Mouse (Mus musculus): ENCODE results near the gene Prr13. TPM values are rescaled to one million over a fixed set of nuclear protein-coding genes. Genes with fewer than 3 reads are reported as not detected.
A peak's percentile ranks its signal among the peaks of the same experiment; 100 is the strongest.

Prr13 gene
- total RNA-seq, 2 experiments from 2014 or later: 53.4 to 97.2 TPM

GRCm38 (mm10) chr15:102459847-102460246, 1.0 kb downstream of the Prr13 start:
- peak; percentile 18; the same call in 1 of the 2 replicates for ATAC-seq (replicated peaks; ENCODE audit: poor library complexity, severe bottlenecking)

DNA sequence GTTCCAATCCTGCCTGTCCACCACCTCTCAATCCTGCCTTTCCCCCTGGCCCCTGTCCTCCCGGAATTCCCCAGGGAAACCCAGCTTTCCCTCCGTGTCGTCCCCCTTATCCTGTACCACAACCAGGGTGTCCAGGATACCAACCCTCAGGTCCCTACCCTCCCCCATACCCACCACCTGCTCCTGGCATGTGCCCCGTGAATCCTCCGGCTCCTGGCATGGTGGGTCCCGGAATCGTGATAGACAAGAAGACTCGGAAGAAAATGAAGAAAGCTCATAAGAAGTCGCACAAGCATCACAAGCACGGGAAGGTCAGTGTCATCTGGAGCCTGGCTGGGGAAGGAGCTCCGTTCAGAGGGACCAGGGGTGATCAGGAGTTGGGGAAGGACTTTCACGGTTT, 1.6 kb downstream of the Prr13 start:
- ATAC-seq (replicated peaks; ENCODE audit: poor library complexity, severe bottlenecking): peak; percentile 12; the same call in 1 of the 2 replicates

GRCm38 (mm10) chr15:102460971-102461370, 2.1 kb downstream of the Prr13 start:
- peak; percentile 45 for ATAC-seq (replicated peaks; ENCODE audit: poor library complexity, severe bottlenecking)

GRCm38 (mm10) chr15:102461430-102462075, 2.7 kb downstream of the Prr13 start:
- ATAC-seq (replicated peaks; ENCODE audit: poor library complexity, severe bottlenecking): no peak

- ATAC-seq (replicated peaks; ENCODE audit: poor library complexity, severe bottlenecking): 0 out of 2 replicates have a peak, but pooled peaks have one; percentile 38
Measured at GRCm38 (mm10) chr15:102463666-102464065, 4.8 kb downstream of the Prr13 start.

- no peak for ATAC-seq (replicated peaks; ENCODE audit: poor library complexity, severe bottlenecking)
Measured at GRCm38 (mm10) chr15:102468675-102469370, 10.0 kb downstream of the Prr13 start.

DNA sequence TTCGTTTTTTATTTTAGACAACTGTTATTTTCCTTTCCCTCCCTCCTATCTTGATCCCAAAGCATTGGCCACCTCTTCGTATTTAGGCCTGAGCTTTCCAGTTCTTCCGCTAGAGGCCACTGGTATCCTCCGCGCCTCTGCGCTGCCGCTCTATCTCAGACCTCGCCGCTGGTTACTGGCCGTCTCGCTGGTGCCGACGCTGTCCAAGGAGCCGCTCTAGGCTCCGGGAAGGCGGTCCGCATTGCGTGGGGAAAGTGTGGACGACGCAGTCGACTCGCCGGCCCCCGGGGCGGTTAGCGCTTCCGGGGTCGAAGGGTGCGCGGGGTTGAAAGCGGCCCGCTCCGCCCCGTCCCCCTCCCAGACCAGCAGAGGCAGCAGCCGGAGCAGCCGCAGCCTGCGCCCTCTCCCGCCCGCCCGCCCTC, 11.4 kb downstream of the Prr13 start, which contains the start of gene Pcbp2:
Pcbp2 (plus strand) TSS at position 357 of the 422 bp plus-strand sequence.
- ATAC-seq (replicated peaks; ENCODE audit: poor library complexity, severe bottlenecking): peak; percentile 96

GRCm38 (mm10) chr15:102470605-102471294, 11.9 kb downstream of the Prr13 start:
- ATAC-seq (replicated peaks; ENCODE audit: poor library complexity, severe bottlenecking): peak; percentile 38

DNA sequence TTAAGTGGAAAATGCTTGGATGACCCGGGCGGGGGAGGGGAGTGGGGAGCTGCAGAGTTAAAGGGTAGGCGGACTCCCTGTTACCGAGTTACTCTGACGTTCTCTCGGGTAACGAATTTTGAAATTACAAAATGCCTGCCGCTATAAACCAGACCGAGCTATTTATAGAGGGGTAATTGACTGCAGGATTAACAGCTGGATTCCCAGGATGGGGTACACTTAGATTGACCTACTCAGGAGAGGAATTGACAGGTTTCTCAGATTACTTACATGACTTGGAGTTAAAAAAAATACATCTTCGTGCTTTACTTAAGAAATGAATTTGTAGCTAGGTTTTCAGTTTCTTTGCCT, 12.4 kb downstream of the Prr13 start:
- no peak; the same call in 1 of the 2 replicates for ATAC-seq (replicated peaks; ENCODE audit: poor library complexity, severe bottlenecking)

DNA sequence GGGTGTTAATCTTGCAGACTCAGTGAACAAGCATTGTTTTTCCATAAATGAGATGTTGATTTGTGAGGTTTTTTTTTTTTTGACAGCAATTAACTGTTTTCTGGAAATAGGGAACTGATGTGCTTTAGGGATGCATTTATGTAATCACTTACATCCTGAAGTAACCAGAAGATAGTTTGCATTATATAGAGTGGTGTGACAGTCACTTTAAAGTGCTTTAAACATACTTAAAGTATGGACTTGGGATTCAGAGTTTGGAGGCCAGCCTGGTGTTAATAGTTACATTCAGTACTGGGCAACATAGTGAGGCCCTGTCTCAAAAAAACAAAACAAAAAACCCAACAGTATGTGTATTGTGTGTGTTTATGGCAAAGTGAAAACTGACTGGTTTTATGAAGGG, 12.9 kb downstream of the Prr13 start:
- ATAC-seq (replicated peaks; ENCODE audit: poor library complexity, severe bottlenecking): no peak

DNA sequence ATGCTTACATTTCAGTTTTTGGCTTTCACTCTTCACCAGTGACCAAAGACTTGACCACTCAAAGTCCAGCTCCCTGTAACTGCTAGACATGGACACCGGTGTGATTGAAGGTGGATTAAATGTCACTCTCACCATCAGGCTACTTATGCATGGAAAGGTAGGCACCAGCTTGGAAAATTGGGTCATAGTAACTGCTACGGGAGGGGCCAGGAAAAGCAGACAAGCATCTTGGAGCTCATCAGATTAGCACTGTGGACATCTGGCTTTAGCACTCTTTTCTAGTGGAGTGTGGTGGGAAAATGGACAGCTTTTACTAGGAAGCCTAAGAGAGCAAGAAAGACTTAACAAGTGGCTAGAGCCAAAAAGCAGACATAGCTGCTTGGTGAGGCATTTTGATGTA, 14.4 kb downstream of the Prr13 start:
- no peak for ATAC-seq (replicated peaks; ENCODE audit: poor library complexity, severe bottlenecking)

GRCm38 (mm10) chr15:102474520-102474919, 15.7 kb downstream of the Prr13 start:
- ATAC-seq (replicated peaks; ENCODE audit: poor library complexity, severe bottlenecking): no peak

- ATAC-seq (replicated peaks; ENCODE audit: poor library complexity, severe bottlenecking): no peak
Measured at GRCm38 (mm10) chr15:102483136-102483535, 24.3 kb downstream of the Prr13 start.

- ATAC-seq (replicated peaks; ENCODE audit: poor library complexity, severe bottlenecking): no peak
Measured at GRCm38 (mm10) chr15:102485853-102486252, 27.0 kb downstream of the Prr13 start.

DNA sequence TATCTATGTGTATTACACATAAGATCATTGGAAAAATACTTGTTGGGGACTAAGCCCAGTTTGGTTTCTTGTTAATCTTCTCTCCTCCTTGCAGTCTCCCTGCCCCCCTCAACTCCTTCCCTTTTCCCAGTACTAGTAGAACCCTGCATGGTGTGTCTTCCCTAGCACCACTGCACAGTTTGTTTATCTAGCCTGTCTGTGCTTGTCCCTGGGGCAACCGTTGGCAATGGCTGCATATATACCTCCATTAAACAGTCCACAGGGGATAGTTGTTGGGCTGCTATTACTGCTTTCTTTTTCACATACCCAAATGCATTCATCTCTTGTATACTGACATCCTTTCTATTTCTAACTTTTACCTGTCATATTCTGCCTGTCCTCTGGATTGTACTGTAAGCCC, 28.8 kb downstream of the Prr13 start:
- no peak for ATAC-seq (replicated peaks; ENCODE audit: poor library complexity, severe bottlenecking)

- no peak for ATAC-seq (replicated peaks; ENCODE audit: poor library complexity, severe bottlenecking)
Measured at GRCm38 (mm10) chr15:102498322-102498721, 39.5 kb downstream of the Prr13 start.

GRCm38 (mm10) chr15:102499370-102499769, 40.5 kb downstream of the Prr13 start:
- ATAC-seq (replicated peaks; ENCODE audit: poor library complexity, severe bottlenecking): peak; percentile 27

DNA sequence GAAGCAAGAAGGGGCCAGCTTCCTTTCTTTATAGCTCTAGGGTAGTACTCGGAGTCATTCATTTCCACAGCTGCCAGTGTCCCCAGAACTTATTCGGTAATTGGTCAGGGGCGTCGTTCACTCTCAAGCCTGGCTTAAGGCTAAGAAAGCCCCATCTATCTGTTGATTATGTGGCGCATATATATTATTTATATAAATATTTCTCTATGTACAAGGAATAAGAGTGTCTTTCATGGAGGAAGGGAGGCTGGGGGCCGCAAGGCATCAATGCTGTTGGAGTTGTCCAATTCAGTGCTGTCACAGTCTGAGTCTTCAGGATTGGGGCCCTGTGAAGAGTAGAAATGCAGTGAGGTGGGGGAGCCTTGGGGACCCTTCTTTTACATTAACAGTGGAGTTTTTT, 41.0 kb downstream of the Prr13 start:
- no peak for ATAC-seq (replicated peaks; ENCODE audit: poor library complexity, severe bottlenecking)

DNA sequence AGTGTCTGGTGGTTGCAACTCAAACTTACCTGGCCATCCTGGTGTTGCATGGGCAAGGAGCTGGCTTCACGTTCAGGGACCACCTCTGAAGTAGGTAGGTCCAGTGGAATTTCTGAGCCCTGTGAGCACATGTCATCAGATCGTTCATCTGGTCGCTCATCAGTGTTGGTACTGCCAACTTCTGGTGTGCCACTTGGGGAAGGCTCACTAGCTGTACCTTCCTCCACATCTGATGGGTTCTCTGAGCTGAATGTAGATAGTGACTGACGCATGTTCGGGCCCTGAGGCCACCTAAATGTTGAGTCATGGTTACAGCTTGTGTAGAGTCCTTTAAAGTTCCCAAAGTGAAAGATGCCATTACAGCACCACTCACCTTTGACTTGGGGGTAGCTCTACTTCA, 41.7 kb downstream of the Prr13 start:
- ATAC-seq (replicated peaks; ENCODE audit: poor library complexity, severe bottlenecking): no peak

GRCm38 (mm10) chr15:102501084-102501814, 42.4 kb downstream of the Prr13 start:
- ATAC-seq (replicated peaks; ENCODE audit: poor library complexity, severe bottlenecking): no peak

Data from granulocyte monocyte progenitor cell, adult 5-6 weeks (primary cell).